ENCODE assay signal across 8 mouse cellular contexts in the genomic region with DNA sequence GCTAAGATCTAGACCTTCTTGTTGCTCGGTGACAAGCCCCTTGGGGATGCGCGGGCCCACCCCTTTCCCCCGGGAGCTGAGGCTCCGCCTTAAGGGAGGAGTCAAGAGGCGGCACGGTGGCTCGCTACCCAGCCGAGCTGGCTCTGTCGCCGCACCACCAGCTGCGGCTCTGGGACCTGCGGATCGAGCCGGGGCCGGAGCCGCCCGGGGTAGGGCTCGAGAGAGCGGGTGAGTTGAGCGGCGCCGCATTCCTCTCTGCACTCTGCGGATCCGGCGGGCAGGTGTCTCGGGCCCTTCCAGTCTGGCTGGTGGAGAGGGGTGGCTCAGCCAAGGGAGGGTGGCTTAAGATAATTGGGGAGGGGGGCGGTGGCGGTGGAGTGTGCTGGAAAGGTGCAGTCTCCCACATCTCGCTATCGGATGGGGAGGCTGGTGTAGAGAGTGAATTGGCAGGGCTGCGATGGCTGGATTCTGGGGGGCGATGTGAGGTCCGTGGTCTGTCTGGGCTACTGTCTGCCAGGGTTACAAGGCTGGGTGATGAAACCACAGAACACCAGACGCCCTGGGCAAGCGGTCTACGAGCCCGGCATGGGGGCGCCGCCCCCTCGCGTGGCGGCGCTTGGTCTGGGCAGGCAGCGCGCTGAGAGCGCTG. TPM values are rescaled to one million over a fixed set of nuclear protein-coding genes. Genes with fewer than 3 reads are reported as not detected.
DNase-seq lines count a peak whose midpoint lies in the region; ATAC-seq and TF ChIP-seq lines count a peak whose summit lies in the region.

No protein-coding gene starts in this region.

- H3K9me3 ChIP-seq in hindbrain, embryonic 13.5 days, result no peaks in the 10 kb centered on the region

- H3K36me3 ChIP-seq in hindbrain, embryonic 13.5 days, result no peaks in the 10 kb centered on the region

- H3K27me3 ChIP-seq in hindbrain, embryonic 13.5 days, result peaks cover 45% of the 10 kb centered on the region

- H3K27ac ChIP-seq in bone marrow macrophage, adult 2 months (ENCODE audit: insufficient read depth, low read depth, low read length), result no peak overlapping the region
- peak overlapping the region; percentile 79 for H3K27ac ChIP-seq in hindbrain, embryonic 13.5 days

- TF ChIP-seq POLR2A in bone marrow macrophage, adult 2 months (IDR thresholded peaks at IDR 0.05; ENCODE audit: borderline replicate concordance, low read depth, low read length), result no peak

- H3K4me1 ChIP-seq in bone marrow macrophage, adult 2 months (ENCODE audit: control insufficient read depth, insufficient read depth, low read length), result peaks cover 5% of the 10 kb centered on the region; the same call in 1 of the 2 replicates
- peaks cover 47% of the 10 kb centered on the region for H3K4me1 ChIP-seq in hindbrain, embryonic 13.5 days (replicated peaks)

- peak overlapping the region; percentile 82 for H3K9ac ChIP-seq in hindbrain, embryonic 13.5 days

- H3K4me3 ChIP-seq in bone marrow macrophage, adult 2 months (ENCODE audit: insufficient read depth, low read length), result peak overlapping the region; percentile 36
- peak overlapping the region; percentile 62 for H3K4me3 ChIP-seq in hindbrain, embryonic 13.5 days

- TF ChIP-seq CTCF in bone marrow macrophage, adult 2 months (IDR thresholded peaks at IDR 0.05; ENCODE audit: low read depth, low read length), result no peak

- DNase-seq in layer of hippocampus, postnatal 25 days (ENCODE audit: extremely low spot score in 1 of 2, low spot score in 1 of 2), result peak; percentile 64 to 72
- peak; percentile 72 for DNase-seq in lung, postnatal 10 days
- DNase-seq in retina, embryonic 14.5 days (ENCODE audit: low spot score), result peak; percentile 82
- peak; percentile 86 to 91 for DNase-seq in thymus, postnatal 36 days

- WGBS in hindbrain, embryonic 13.5 days, result under 1% methylated on average over 47 of the region's 47 CpGs

- peak overlapping the region; percentile 99 for H3K4me2 ChIP-seq in hindbrain, embryonic 13.5 days

- peak; percentile 44 for ATAC-seq in CD4-positive, CD25-positive, alpha-beta regulatory T cell, adult 4 months
- peak; percentile 81 for ATAC-seq in frontal cortex, adult (ENCODE audit: low TSS enrichment)
- peak; percentile 80 for ATAC-seq in hindbrain, embryonic 13.5 days (ENCODE audit: low FRiP score)

RNA-seq across cellular contexts. Expression of a gene that starts 1.9 kb away (rescaled TPM):
- polyA plus RNA-seq in CD4-positive, CD25-positive, alpha-beta regulatory T cell, adult 4 months (2017; shearing (Covaris generic)), result 100 to 1,000 TPM; 121 to 150 TPM
- polyA plus RNA-seq in bone marrow macrophage, adult 2 months (2012; ENCODE audit: insufficient read depth, insufficient read length, missing spikeins), result not detected in 2 replicates
- 8.0 and 8.5 TPM in 2 replicates for polyA plus RNA-seq in hindbrain, embryonic 13.5 days (2015; fragmentation: Nextera tagmentation; extraction: Ambion mirVana)
- total RNA-seq in layer of hippocampus, postnatal 25 days (2021), result 100 to 1,000 TPM; 138 to 141 TPM

RNA-seq across cellular contexts. Expression of a gene that starts 42.5 kb away (rescaled TPM):
- polyA plus RNA-seq in CD4-positive, CD25-positive, alpha-beta regulatory T cell, adult 4 months (2017; shearing (Covaris generic)), result 1 to 10 TPM; 2.1 to 2.9 TPM
- 8.4 and 9.4 TPM in 2 replicates for polyA plus RNA-seq in bone marrow macrophage, adult 2 months (2012; ENCODE audit: insufficient read depth, insufficient read length, missing spikeins)
- polyA plus RNA-seq in hindbrain, embryonic 13.5 days (2015; fragmentation: Nextera tagmentation; extraction: Ambion mirVana), result 12.4 and 12.6 TPM in 2 replicates
- total RNA-seq in layer of hippocampus, postnatal 25 days (2021), result 10 to 100 TPM; 10.0 to 10.2 TPM

RNA-seq across cellular contexts. Expression of a gene that starts 56.6 kb away (rescaled TPM):
- polyA plus RNA-seq in CD4-positive, CD25-positive, alpha-beta regulatory T cell, adult 4 months (2017; shearing (Covaris generic)), result not detected
- polyA plus RNA-seq in bone marrow macrophage, adult 2 months (2012; ENCODE audit: insufficient read depth, insufficient read length, missing spikeins), result not detected in 2 replicates
- 6.6 and 8.1 TPM in 2 replicates for polyA plus RNA-seq in hindbrain, embryonic 13.5 days (2015; fragmentation: Nextera tagmentation; extraction: Ambion mirVana)
- total RNA-seq in layer of hippocampus, postnatal 25 days (2021), result 10 to 100 TPM; 68.3 to 77.6 TPM

Comparison
In these comparisons a context has a peak if more than half of its experiments do, and no peak if none do; other contexts are left out.
1. RNA of a gene that starts 1.9 kb away (polyA plus RNA-seq): 121 to 150 TPM in CD4-positive, CD25-positive, alpha-beta regulatory T cell, adult 4 months; 8.0 to 8.5 TPM in hindbrain, embryonic 13.5 days and not detected in bone marrow macrophage, adult 2 months; every median in the first group is over 10 times any median in the second.
2. Peak in every context shown above with its lines, with median percentiles within 50 percentile points of each other: ATAC-seq and DNase-seq.